Mouse (Mus musculus): ENCODE data around the gene Pex1.
"Not testable (repeated sequence)": the region's sequence is repeated elsewhere in the genome, so short reads cannot be mapped to it uniquely, and the experiment has no call there.

The Pex1 gene

GRCm38 (mm10) chr5:3645326-3645725 is 49.5 kb downstream of the Pex1 start:
- DNase-seq = no peak

- no peak for DNase-seq
Observed at GRCm38 (mm10) chr5:3646539-3646938, 50.7 kb downstream of the Pex1 start.

- DNase-seq = peak; percentile 70
Observed at GRCm38 (mm10) chr5:3646991-3647707, 51.3 kb downstream of the Pex1 start.

- peak; percentile 95 for DNase-seq
Observed at GRCm38 (mm10) chr5:3647708-3648121, 51.8 kb downstream of the Pex1 start.

- no peak for DNase-seq
Observed at GRCm38 (mm10) chr5:3648206-3648848, 52.5 kb downstream of the Pex1 start.

- DNase-seq = no peak
Observed at GRCm38 (mm10) chr5:3648849-3649210, 53.0 kb downstream of the Pex1 start.

- no peak for DNase-seq
Observed at GRCm38 (mm10) chr5:3650881-3651280, 55.0 kb downstream of the Pex1 start, which contains the start of gene Tmbim7. Tmbim7 (plus strand) TSS chr5:3651181.

GRCm38 (mm10) chr5:3651621-3652020 is 55.8 kb downstream of the Pex1 start:
- DNase-seq = no peak

GRCm38 (mm10) chr5:3652903-3653575 is 57.2 kb downstream of the Pex1 start:
- DNase-seq = not testable (repeated sequence)

GRCm38 (mm10) chr5:3653801-3654200 is 57.9 kb downstream of the Pex1 start:
- no peak for DNase-seq

GRCm38 (mm10) chr5:3657085-3657484 is 61.2 kb downstream of the Pex1 start, which contains the start of gene Gatad1:
Gatad1 (minus strand) TSS chr5:3657185.
- no peak for DNase-seq

GRCm38 (mm10) chr5:3665225-3665624 is 69.4 kb downstream of the Pex1 start:
- DNase-seq = no peak

GRCm38 (mm10) chr5:3666585-3666984 is 70.7 kb downstream of the Pex1 start:
- DNase-seq = no peak

- no peak for DNase-seq
Observed at GRCm38 (mm10) chr5:3669938-3670554, 74.2 kb downstream of the Pex1 start.

All from lung, postnatal 10 days (tissue).